Mouse (Mus musculus): ENCODE measurements around the gene Prn.

Prn gene

GRCm38 (mm10) chr2:131907311-131907710 is 2.4 kb upstream of the Prn start:
- no peak for DNase-seq

GRCm38 (mm10) chr2:131908351-131908861 is 1.4 kb upstream of the Prn start:
- no peak for DNase-seq

- no peak for DNase-seq
These were observed 851 bp upstream of the Prn start for GRCm38 (mm10) chr2:131908906-131909305.

GRCm38 (mm10) chr2:131910847-131911246 is 1.1 kb downstream of the Prn start:
- DNase-seq: no peak

GRCm38 (mm10) chr2:131911341-131911740 is 1.6 kb downstream of the Prn start:
- no peak for DNase-seq

GRCm38 (mm10) chr2:131912526-131913258 is 2.9 kb downstream of the Prn start:
- DNase-seq: no peak

- DNase-seq: no peak
These were observed 22.6 kb downstream of the Prn start for GRCm38 (mm10) chr2:131932275-131932902.

GRCm38 (mm10) chr2:131933013-131933412 is 23.3 kb downstream of the Prn start:
- DNase-seq: no peak

- no peak for DNase-seq
These were observed 23.8 kb downstream of the Prn start for GRCm38 (mm10) chr2:131933598-131933997.

- no peak for DNase-seq
These were observed 24.5 kb downstream of the Prn start for GRCm38 (mm10) chr2:131934243-131934642.

GRCm38 (mm10) chr2:131935390-131936105 is 25.8 kb downstream of the Prn start:
- DNase-seq: peak; percentile 49 to 58

GRCm38 (mm10) chr2:131936410-131936809 is 26.7 kb downstream of the Prn start:
- no peak for DNase-seq

- DNase-seq: peak; percentile 45 to 62
These were observed 29.8 kb downstream of the Prn start for GRCm38 (mm10) chr2:131939404-131940111.

- DNase-seq: no peak
These were observed 30.7 kb downstream of the Prn start for GRCm38 (mm10) chr2:131940506-131940905.

GRCm38 (mm10) chr2:131941501-131941900 is 31.7 kb downstream of the Prn start:
- DNase-seq: no peak

- DNase-seq: peak; percentile 1 to 4
These were observed 34.6 kb downstream of the Prn start for GRCm38 (mm10) chr2:131944370-131944769.

- peak in 1 of 2 experiments; percentile 23 for DNase-seq
These were observed 35.5 kb downstream of the Prn start for GRCm38 (mm10) chr2:131945225-131945624.

- DNase-seq: peak in 1 of 2 experiments; percentile 14
These were observed 36.0 kb downstream of the Prn start for GRCm38 (mm10) chr2:131945765-131946164.

- no peak for DNase-seq
These were observed 36.6 kb downstream of the Prn start for GRCm38 (mm10) chr2:131946351-131946750.

GRCm38 (mm10) chr2:131948156-131948555 is 38.4 kb downstream of the Prn start:
- peak in 1 of 2 experiments; percentile 7 for DNase-seq

- peak in 1 of 2 experiments; percentile 26 for DNase-seq
These were observed 39.3 kb downstream of the Prn start for GRCm38 (mm10) chr2:131948916-131949639.
